Comparison of ENCODE assay signal across 13 mouse cellular contexts in genomic region chr13:64038114-64038513, GRCm38 (mm10). TPM values are rescaled to one million over a fixed set of nuclear protein-coding genes. Genes with fewer than 3 reads are reported as not detected.
DNase-seq lines count a peak whose midpoint lies in the region; ATAC-seq and TF ChIP-seq lines count a peak whose summit lies in the region.
"Had no signal": no experiment of that assay in that cellular context is flagged by ENCODE, and none has a peak within 500 bp of the region (broad histone marks: within the 10 kb centered on the region; RNA-seq: fewer than 3 reads in every experiment).

No protein-coding gene starts in this region.

- H3K27ac ChIP-seq in hindbrain, postnatal 0 days, result no peak overlapping the region
- no peak overlapping the region for H3K27ac ChIP-seq in hindbrain, embryonic 10.5 days
- H3K27ac ChIP-seq in midbrain, postnatal 0 days (ENCODE audit: low read depth, low read length), result no peak overlapping the region
- no peak overlapping the region for H3K27ac ChIP-seq in midbrain, embryonic 15.5 days
- no peak overlapping the region; the same call in 1 of the 2 replicates for H3K27ac ChIP-seq in cerebellum, adult 2 months (ENCODE audit: insufficient read depth, low read length)
- H3K27ac ChIP-seq in stomach, postnatal 0 days (replicated peaks), result no peak overlapping the region

- H3K4me1 ChIP-seq in hindbrain, postnatal 0 days (ENCODE audit: insufficient read depth, low read length), result no peaks in the 10 kb centered on the region
- peaks cover 20% of the 10 kb centered on the region for H3K4me1 ChIP-seq in hindbrain, embryonic 10.5 days (replicated peaks)
- H3K4me1 ChIP-seq in midbrain, postnatal 0 days (ENCODE audit: insufficient read depth, low read length), result no peaks in the 10 kb centered on the region
- H3K4me1 ChIP-seq in midbrain, embryonic 15.5 days, result no peaks in the 10 kb centered on the region
- peaks cover 2% of the 10 kb centered on the region; the same call in 1 of the 2 replicates for H3K4me1 ChIP-seq in cerebellum, adult 2 months (ENCODE audit: control insufficient read depth, insufficient read depth, low read length)
- H3K4me1 ChIP-seq in stomach, postnatal 0 days (replicated peaks; ENCODE audit: control insufficient read depth, insufficient read depth), result no peaks in the 10 kb centered on the region

- no peak for ATAC-seq in hindbrain, postnatal 0 days
- no peak for ATAC-seq in midbrain, postnatal 0 days (ENCODE audit: low FRiP score)
- no peak for ATAC-seq in midbrain, embryonic 15.5 days (replicated peaks)
- no peak for ATAC-seq in stomach, postnatal 0 days (ENCODE audit: low FRiP score, low TSS enrichment)

- TF ChIP-seq CTCF in hindbrain, postnatal 0 days (IDR thresholded peaks at IDR 0.05; ENCODE audit: low read depth), result peak; percentile 65
- peak; percentile 68 for TF ChIP-seq CTCF in midbrain, postnatal 0 days (IDR thresholded peaks at IDR 0.05)
- TF ChIP-seq CTCF in cerebellum, adult 2 months (IDR thresholded peaks at IDR 0.05; ENCODE audit: borderline replicate concordance, insufficient read depth, low read depth, low read length), result 0 out of 2 replicates have a peak, but pooled peaks have one; percentile 18
- peak; percentile 72 for TF ChIP-seq CTCF in stomach, postnatal 0 days (IDR thresholded peaks at IDR 0.05; ENCODE audit: low read depth)

- no peaks in the 10 kb centered on the region for H3K9me3 ChIP-seq in hindbrain, postnatal 0 days (ENCODE audit: low read length)
- H3K9me3 ChIP-seq in hindbrain, embryonic 10.5 days, result no peaks in the 10 kb centered on the region
- H3K9me3 ChIP-seq in midbrain, postnatal 0 days (ENCODE audit: low read length), result no peaks in the 10 kb centered on the region
- H3K9me3 ChIP-seq in midbrain, embryonic 15.5 days, result no peaks in the 10 kb centered on the region
- H3K9me3 ChIP-seq in stomach, postnatal 0 days (ENCODE audit: control insufficient read depth, low read length), result no peaks in the 10 kb centered on the region

- no peak overlapping the region for H3K9ac ChIP-seq in hindbrain, postnatal 0 days (replicated peaks; ENCODE audit: low read length)
- H3K9ac ChIP-seq in midbrain, postnatal 0 days (replicated peaks; ENCODE audit: low read length, poor library complexity, severe bottlenecking), result no peak overlapping the region
- H3K9ac ChIP-seq in midbrain, embryonic 15.5 days, result no peak overlapping the region
- H3K9ac ChIP-seq in stomach, postnatal 0 days (ENCODE audit: low read length), result no peak overlapping the region

- no peak overlapping the region for H3K4me2 ChIP-seq in hindbrain, postnatal 0 days (ENCODE audit: low read depth, low read length)
- no peak overlapping the region for H3K4me2 ChIP-seq in midbrain, postnatal 0 days (ENCODE audit: low read depth, low read length, poor library complexity, severe bottlenecking)
- H3K4me2 ChIP-seq in midbrain, embryonic 15.5 days, result no peak overlapping the region
- no peak overlapping the region for H3K4me2 ChIP-seq in stomach, postnatal 0 days (replicated peaks; ENCODE audit: low read depth)

- TF ChIP-seq POLR2A in cerebellum, adult 2 months (IDR thresholded peaks at IDR 0.05; ENCODE audit: borderline replicate concordance, insufficient read depth, low read length), result no peak

- H3K36me3 ChIP-seq in hindbrain, postnatal 0 days (ENCODE audit: insufficient read depth, low read length), result no peaks in the 10 kb centered on the region
- no peaks in the 10 kb centered on the region for H3K36me3 ChIP-seq in hindbrain, embryonic 10.5 days
- no peaks in the 10 kb centered on the region for H3K36me3 ChIP-seq in midbrain, postnatal 0 days (ENCODE audit: insufficient read depth, low read length)
- H3K36me3 ChIP-seq in midbrain, embryonic 15.5 days (replicated peaks), result no peaks in the 10 kb centered on the region
- H3K36me3 ChIP-seq in stomach, postnatal 0 days (ENCODE audit: control insufficient read depth, insufficient read depth, low read length), result no peaks in the 10 kb centered on the region

- no peak for TF ChIP-seq EP300 in stomach, postnatal 0 days (optimal IDR thresholded peaks at IDR 0.05)

- no peak overlapping the region for H3K4me3 ChIP-seq in hindbrain, postnatal 0 days (ENCODE audit: low read length)
- no peak overlapping the region for H3K4me3 ChIP-seq in hindbrain, embryonic 10.5 days
- H3K4me3 ChIP-seq in midbrain, postnatal 0 days (ENCODE audit: low read depth, low read length), result no peak overlapping the region
- no peak overlapping the region for H3K4me3 ChIP-seq in midbrain, embryonic 15.5 days
- H3K4me3 ChIP-seq in cerebellum, adult 2 months (replicated peaks; ENCODE audit: insufficient read depth, low read depth, low read length), result no peak overlapping the region
- H3K4me3 ChIP-seq in stomach, postnatal 0 days (ENCODE audit: low read depth, low read length), result no peak overlapping the region

- peak; percentile 38 for DNase-seq in hindbrain, postnatal 0 days (ENCODE audit: low spot score)
- no peak for DNase-seq in hindbrain, embryonic 10.5 days (ENCODE audit: low spot score)
- DNase-seq in midbrain, postnatal 0 days (ENCODE audit: low spot score), result peak; percentile 31
- DNase-seq in cerebellum, adult 2 months, result peak in 1 of 2 experiments; percentile 41
- DNase-seq in stomach, postnatal 0 days (ENCODE audit: low spot score), result no peak
- DNase-seq in layer of hippocampus, adult 9-11 months, result no peak
- DNase-seq in neural tube, embryonic 10.5 days (ENCODE audit: extremely low spot score, low spot score), result no peak
- DNase-seq: gastrocnemius, postnatal 36 days; heart, postnatal 4 days; kidney, postnatal 14 days had no signal

- H3K27me3 ChIP-seq in hindbrain, postnatal 0 days (ENCODE audit: insufficient read depth, low read length), result no peaks in the 10 kb centered on the region
- H3K27me3 ChIP-seq in hindbrain, embryonic 10.5 days (ENCODE audit: insufficient read depth, poor library complexity, severe bottlenecking), result peaks cover 18% of the 10 kb centered on the region
- peaks cover 6% of the 10 kb centered on the region for H3K27me3 ChIP-seq in midbrain, postnatal 0 days (ENCODE audit: insufficient read depth, low read length)
- peaks cover 12% of the 10 kb centered on the region for H3K27me3 ChIP-seq in midbrain, embryonic 15.5 days (replicated peaks)
- no peaks in the 10 kb centered on the region for H3K27me3 ChIP-seq in cerebellum, adult 2 months (ENCODE audit: control insufficient read depth, insufficient read depth, low read length)
- no peaks in the 10 kb centered on the region for H3K27me3 ChIP-seq in stomach, postnatal 0 days (ENCODE audit: control insufficient read depth, insufficient read depth, low read length)

RNA-seq across cellular contexts. Expression of gene Hsd17b3, which starts 50.9 kb away (rescaled TPM):
- total RNA-seq in hindbrain, postnatal 0 days (2014; rRNA removed), result not detected in 2 replicates
- polyA plus RNA-seq in hindbrain, postnatal 0 days (2015; fragmentation: Nextera tagmentation; extraction: Ambion mirVana), result not detected in 2 replicates
- not detected in 2 replicates for polyA plus RNA-seq in hindbrain, embryonic 10.5 days (2016; fragmentation: Nextera tagmentation; extraction: Ambion mirVana)
- total RNA-seq in midbrain, postnatal 0 days (2014; rRNA removed), result not detected in 2 replicates
- not detected in 2 replicates for polyA plus RNA-seq in midbrain, postnatal 0 days (2015; fragmentation: Nextera tagmentation; extraction: Ambion mirVana)
- not detected in 2 replicates for polyA plus RNA-seq in midbrain, embryonic 15.5 days (2015; fragmentation: Nextera tagmentation; extraction: Ambion mirVana)
- polyA plus RNA-seq in cerebellum, adult 2 months (2012; rRNA removed), result not detected in 2 replicates
- polyA plus RNA-seq in stomach, postnatal 0 days (2015; fragmentation: Nextera tagmentation; extraction: Ambion mirVana), result not detected in 2 replicates
- total RNA-seq: gastrocnemius, postnatal 36 days; heart, postnatal 4 days had no signal
- polyA plus RNA-seq: limb, embryonic 11.5 days; urinary bladder, adult 2 months had no signal

Comparison
In these comparisons a context has a peak if more than half of its experiments do, and no peak if none do; other contexts are left out.
1. DNase-seq: peak in hindbrain, postnatal 0 days (single experiment) and midbrain, postnatal 0 days (single experiment); none in hindbrain, embryonic 10.5 days (single experiment), stomach, postnatal 0 days (single experiment), layer of hippocampus, adult 9-11 months (single experiment) and neural tube, embryonic 10.5 days (single experiment).
2. CTCF ChIP-seq: peak in every context shown above with its lines; median percentile 72 in stomach, postnatal 0 days; 68 in midbrain, postnatal 0 days; 65 in hindbrain, postnatal 0 days; 18 in cerebellum, adult 2 months.